Mouse (Mus musculus) spleen, adult 2 months (tissue): ENCODE measurements around the gene Dnmt3a.

Experiments
- CTCF ChIP-seq: fragments of 200-500 bp; IDR thresholded peaks from 2 replicates; pipeline ENCODE4 v1.5.1; 2011; ENCODE audit warnings: mild to moderate bottlenecking, inconsistent platforms; ENCODE audit not compliant: insufficient read depth, insufficient read length, insufficient replicate concordance; ENCODE audit errors: extremely low read depth
- POLR2A ChIP-seq: fragments of 200-500 bp; IDR thresholded peaks from 2 replicates; pipeline ENCODE4 v1.6.1; 2011; ENCODE audit warnings: low read depth, low read length, inconsistent platforms

- no peak for TF ChIP-seq CTCF
- no peak for TF ChIP-seq POLR2A
These were observed 55.9 kb downstream of the Dnmt3a start for GRCm38 (mm10) chr12:3861665-3862228.
